Mouse (Mus musculus) duodenum, adult 2 months (tissue): ENCODE measurements around the gene Naa15. TPM values are rescaled to one million over a fixed set of nuclear protein-coding genes. Genes with fewer than 3 reads are reported as not detected.

Experiments used
- polyA plus RNA-seq: library from polyadenylated mRNA; depleted of rRNA; stranded (reverse); fragments of >200 nt; gene quantifications from 2 replicates; pipeline ENCODE4 v1.2.3, GENCODE M21; 2012; ENCODE audit warnings: low replicate concordance; rRNA removed

The Naa15 gene
- polyA plus RNA-seq: 0.26 and 0.29 TPM in 2 replicates

GRCm38 (mm10) chr3:51415098-51416072, at the start of gene Naa15:
TSS of gene Naa15 (plus strand) at chr3:51415148.

GRCm38 (mm10) chr3:51396219-51397068, 18.5 kb upstream of the Naa15 start, which contains the start of gene Mgarp:
TSS of gene Mgarp (minus strand) at chr3:51396738.

GRCm38 (mm10) chr3:51408561-51409183, 6.3 kb upstream of the Naa15 start, which contains the start of gene Ndufc1:
TSS of gene Ndufc1 (minus strand) at chr3:51408988.

GRCm38 (mm10) chr3:51483741-51484359, 68.9 kb downstream of the Naa15 start, which contains the start of gene Rab33b:
TSS of gene Rab33b (plus strand) at chr3:51483920.

Other genes with a start within 250 kb of the Naa15 start
- 13.3 and 55.6 TPM in 2 replicates for gene Noct, start 190.7 kb upstream of the Naa15 start, polyA plus RNA-seq
- 16.7 and 17.4 TPM in 2 replicates for gene Elf2, start 74.5 kb upstream of the Naa15 start, polyA plus RNA-seq
- gene Mgarp, start 18.4 kb upstream of the Naa15 start, polyA plus RNA-seq: 0.54 and 0.56 TPM in 2 replicates
- gene Ndufc1, start 6.2 kb upstream of the Naa15 start, polyA plus RNA-seq: 233 and 237 TPM in 2 replicates
- 3.9 and 5.0 TPM in 2 replicates for gene Rab33b, start 68.8 kb downstream of the Naa15 start, polyA plus RNA-seq
- 4.2 and 7.0 TPM in 2 replicates for gene Setd7, start 145.7 kb downstream of the Naa15 start, polyA plus RNA-seq
- gene Mgst2, start 245.2 kb downstream of the Naa15 start, polyA plus RNA-seq: 21.0 and 22.9 TPM in 2 replicates